Mouse (Mus musculus) bone marrow macrophage, adult 2 months (primary cell): ENCODE measurements at regions not wholly inside any gene's neighbourhood (a gene's known extent, or its start where the extent isn't known, plus 50 kb on each side); places are given as distances from the start of the nearest gene placed in this dataset.

Experiments
- CTCF ChIP-seq: IDR thresholded peaks from 2 replicates; pipeline ENCODE4 v1.5.1; 2012; ENCODE audit warnings: low read depth, mild to moderate bottlenecking, low read length, moderate library complexity
- POLR2A ChIP-seq: IDR thresholded peaks from 2 replicates; pipeline ENCODE4 v1.6.1; 2012; ENCODE audit warnings: mild to moderate bottlenecking, low read depth, low read length, borderline replicate concordance

GRCm38 (mm10) chr15:86917891-86918290, 626.2 kb upstream of the Fam19a5 start:
- TF ChIP-seq CTCF: no peak
- TF ChIP-seq POLR2A: no peak
